ENCODE assay signal across 33 mouse cellular contexts in the genomic region with DNA sequence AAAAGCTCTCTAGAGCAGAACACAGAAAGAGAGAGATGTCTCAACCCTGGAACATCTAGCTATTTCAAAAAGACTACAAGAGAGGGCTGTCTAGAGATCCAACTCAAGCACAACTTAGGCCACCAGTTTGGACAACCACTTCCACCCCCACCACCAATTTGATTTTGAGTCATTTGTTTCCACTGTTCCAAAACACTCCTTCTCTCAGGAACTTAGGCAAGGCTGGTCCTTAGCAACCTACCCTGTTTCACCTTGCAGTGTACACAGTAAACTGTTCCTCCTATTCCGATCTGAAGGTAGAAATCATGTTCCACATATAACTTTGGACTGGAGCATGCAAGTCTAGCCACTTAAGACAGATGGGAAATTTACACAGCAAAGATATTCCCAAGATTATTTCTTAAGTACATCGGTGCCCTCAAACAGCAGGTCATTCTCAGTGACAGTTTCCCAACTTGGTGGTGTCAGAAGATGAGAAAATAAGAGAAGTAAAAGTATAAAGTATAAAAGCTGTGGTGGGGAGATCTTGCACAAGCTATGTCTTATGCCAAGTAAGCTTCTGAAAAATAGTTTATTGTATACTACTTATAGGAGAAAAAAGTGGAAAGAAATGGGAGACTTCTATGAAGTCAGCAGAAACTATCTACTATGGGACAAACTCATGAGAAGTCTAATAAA. TPM values are rescaled to one million over a fixed set of nuclear protein-coding genes. Genes with fewer than 3 reads are reported as not detected.
"Had no signal": no experiment of that assay in that cellular context is flagged by ENCODE, and none has a peak within 500 bp of the region (broad histone marks: within the 10 kb centered on the region; RNA-seq: fewer than 3 reads in every experiment).

No protein-coding gene starts in this region.

- H3K36me3 ChIP-seq: heart, embryonic 13.5 days; heart, embryonic 15.5 days; intestine, embryonic 15.5 days; limb, embryonic 13.5 days; limb, embryonic 15.5 days; liver, embryonic 12.5 days had no signal

- H3K9ac ChIP-seq: heart, embryonic 13.5 days; heart, embryonic 15.5 days; hindbrain, embryonic 14.5 days; intestine, embryonic 15.5 days; limb, embryonic 13.5 days; limb, embryonic 15.5 days; liver, embryonic 12.5 days had no signal

- H3K4me3 ChIP-seq: gastrocnemius, adult 2 months; heart, embryonic 13.5 days; heart, embryonic 15.5 days; intestine, embryonic 15.5 days; limb, embryonic 13.5 days; limb, embryonic 15.5 days; liver, embryonic 12.5 days had no signal

- DNase-seq: gastrocnemius, adult 2 months; gastrocnemius, postnatal 10 days; gastrocnemius, postnatal 25 days; heart, adult 18-20 months; heart, postnatal 14 days; heart, postnatal 36 days; kidney, adult 18-20 months; kidney, adult 8-10 months; kidney, postnatal 14 days; kidney, postnatal 36 days; layer of hippocampus, adult 9-11 months; layer of hippocampus, postnatal 36 days; left cerebral cortex, postnatal 4 days had no signal

- ATAC-seq: hindbrain, embryonic 16.5 days; inflammation-experienced regulatory T-cells, adult 6 months; intestine, embryonic 15.5 days; intestine, postnatal 0 days; liver, embryonic 12.5 days had no signal

- H3K27ac ChIP-seq: gastrocnemius, adult 2 months; heart, embryonic 13.5 days; heart, embryonic 15.5 days; hindbrain, embryonic 14.5 days; intestine, embryonic 15.5 days; kidney, postnatal 0 days; limb, embryonic 13.5 days; limb, embryonic 15.5 days; liver, embryonic 12.5 days had no signal

- H3K4me1 ChIP-seq: heart, embryonic 13.5 days; heart, embryonic 15.5 days; intestine, embryonic 15.5 days; limb, embryonic 13.5 days; limb, embryonic 15.5 days; liver, embryonic 12.5 days had no signal

- H3K27me3 ChIP-seq: heart, embryonic 13.5 days; heart, embryonic 15.5 days; intestine, embryonic 15.5 days; limb, embryonic 13.5 days; limb, embryonic 15.5 days; liver, embryonic 12.5 days had no signal

- H3K4me2 ChIP-seq: heart, embryonic 11.5 days; heart, embryonic 13.5 days; heart, embryonic 15.5 days; hindbrain, embryonic 14.5 days; intestine, embryonic 15.5 days; limb, embryonic 13.5 days; limb, embryonic 15.5 days; liver, embryonic 12.5 days had no signal

- H3K9me3 ChIP-seq: heart, embryonic 13.5 days; heart, embryonic 15.5 days; intestine, embryonic 15.5 days; limb, embryonic 13.5 days; limb, embryonic 15.5 days; liver, embryonic 12.5 days had no signal

RNA-seq across cellular contexts. Expression of gene Vmn2r84, which starts 24.0 kb away (rescaled TPM):
- total RNA-seq: gastrocnemius, adult 2 months; gastrocnemius, postnatal 10 days; gastrocnemius, postnatal 25 days; gastrocnemius, postnatal 4 days; heart, adult 18-20 months; heart, postnatal 14 days; heart, postnatal 36 days; liver, adult 2 months had no signal
- polyA plus RNA-seq: heart, embryonic 13.5 days; heart, embryonic 15.5 days; heart, postnatal 0 days; hindbrain, embryonic 11.5 days; intestine, embryonic 15.5 days; intestine, postnatal 0 days; kidney, embryonic 14.5 days; kidney, postnatal 0 days; large intestine, adult 2 months; limb, embryonic 11.5 days; limb, embryonic 13.5 days; limb, embryonic 15.5 days; liver, adult 2 months had no signal

RNA-seq across cellular contexts. Expression of gene Tespa1, which starts 47.5 kb away (rescaled TPM):
- polyA plus RNA-seq: heart, postnatal 0 days; hindbrain, embryonic 14.5 days; kidney, embryonic 14.5 days had no signal

RNA-seq across cellular contexts. Expression of gene Vmn2r85, which starts 59.4 kb away (rescaled TPM):
- total RNA-seq: gastrocnemius, adult 2 months; gastrocnemius, postnatal 10 days; gastrocnemius, postnatal 25 days; gastrocnemius, postnatal 4 days; heart, adult 18-20 months; heart, postnatal 14 days; heart, postnatal 36 days; hematopoietic stem cell, adult 5-6 weeks; liver, adult 2 months had no signal
- polyA plus RNA-seq: heart, embryonic 11.5 days; heart, embryonic 13.5 days; heart, embryonic 15.5 days; heart, postnatal 0 days; hindbrain, embryonic 11.5 days; intestine, embryonic 15.5 days; intestine, postnatal 0 days; kidney, embryonic 14.5 days; kidney, postnatal 0 days; large intestine, adult 2 months; limb, embryonic 11.5 days; limb, embryonic 13.5 days; limb, embryonic 15.5 days; liver, adult 2 months; liver, embryonic 12.5 days had no signal
